Mouse (Mus musculus) stomach, postnatal 0 days (tissue): ENCODE results near the gene Avpi1. TPM values are rescaled to one million over a fixed set of nuclear protein-coding genes. Genes with fewer than 3 reads are reported as not detected.

Source experiments
- ATAC-seq: fragments of 200-750 bp; cut with Nextera tagmentation; 2 replicates; pipeline ENCODE4 v1.8.0; 2017; ENCODE audit not compliant: low FRiP score, low TSS enrichment
- DNase-seq: peaks from one replicate; pipeline ENCODE4 v3.0.0-alpha.2; 2016; ENCODE audit warnings: low spot score
- H3K27ac ChIP-seq: fragments of 300-500 bp; sonication (generic); replicated peaks from 2 replicates; pipeline ENCODE4 v1.5.1; 2014; ENCODE audit warnings: mild to moderate bottlenecking, control low read depth
- H3K27me3 ChIP-seq: fragments of 300-500 bp; sonication (generic); 2 replicates; pipeline ENCODE4 v1.6.1; 2014; ENCODE audit warnings: low read length; ENCODE audit not compliant: control insufficient read depth, insufficient read depth
- H3K36me3 ChIP-seq: fragments of 300-500 bp; sonication (generic); 2 replicates; pipeline ENCODE4 v1.6.1; 2014; ENCODE audit warnings: low read length, mixed read lengths; ENCODE audit not compliant: control insufficient read depth, insufficient read depth
- H3K4me1 ChIP-seq: fragments of 300-500 bp; sonication (generic); replicated peaks from 2 replicates; pipeline ENCODE4 v1.6.1; 2014; ENCODE audit warnings: antibody characterized with exemption; ENCODE audit not compliant: control insufficient read depth, insufficient read depth
- H3K4me2 ChIP-seq: fragments of 300-500 bp; sonication (generic); replicated peaks from 2 replicates; pipeline ENCODE4 v1.6.1; 2014; ENCODE audit warnings: low read depth, mild to moderate bottlenecking, control low read depth, moderate library complexity
- H3K4me3 ChIP-seq: fragments of 300-500 bp; sonication (generic); 2 replicates; pipeline ENCODE4 v1.5.1; 2014; ENCODE audit warnings: low read depth, low read length, control low read depth
- H3K9ac ChIP-seq: fragments of 300-500 bp; sonication (generic); 2 replicates; pipeline ENCODE4 v1.6.1; 2014; ENCODE audit warnings: mild to moderate bottlenecking, low read length, control low read depth, mixed read lengths
- H3K9me3 ChIP-seq: fragments of 300-500 bp; sonication (generic); 2 replicates; pipeline ENCODE4 v1.6.1; 2016; ENCODE audit warnings: low read length; ENCODE audit not compliant: control insufficient read depth
- CTCF ChIP-seq: IDR thresholded peaks from 2 replicates; pipeline ENCODE4 v1.5.1; 2016; ENCODE audit warnings: antibody characterized with exemption, low read depth, mild to moderate bottlenecking, moderate library complexity
- EP300 ChIP-seq: optimal IDR thresholded peaks from 2 replicates; pipeline ENCODE3; 2016; ENCODE audit warnings: antibody characterized with exemption
- WGBS: fragments of 180-500 bp; shearing (Covaris S2); extraction: QIAGEN DNeasy Blood & Tissue Kit; methylation state at CpG from one replicate; pipeline ENCODE4 v1.1.7; 2014; 5-methylcytosine and 5-hydroxymethylcytosine counted together
- polyA plus RNA-seq: library from polyadenylated mRNA; unstranded; fragments of >200 nt; fragmentation: Nextera tagmentation; extraction: Ambion mirVana; gene quantifications from 2 replicates; pipeline ENCODE4 v1.2.1, GENCODE M21; 2015

The Avpi1 gene
- polyA plus RNA-seq, 1 experiment from 2014 or later: 108 TPM

- no peak for ATAC-seq
- H3K27me3 ChIP-seq: no peaks in the 10 kb centered on the region
- H3K4me3 ChIP-seq: no peak overlapping the region
- H3K36me3 ChIP-seq: no peaks in the 10 kb centered on the region
- H3K4me1 ChIP-seq: peaks cover 2% of the 10 kb centered on the region
- TF ChIP-seq CTCF (no peak), EP300 (no peak)
- 53% methylated on average over 9 of the region's 9 CpGs for WGBS
- no peak overlapping the region for H3K4me2 ChIP-seq
- peak; percentile 18 for DNase-seq
- no peak overlapping the region for H3K27ac ChIP-seq
- no peak overlapping the region for H3K9ac ChIP-seq
- no peaks in the 10 kb centered on the region for H3K9me3 ChIP-seq
Measured at GRCm38 (mm10) chr19:42167489-42167888, 38.6 kb upstream of the Avpi1 start.

GRCm38 (mm10) chr19:42166766-42167165 lies 37.9 kb upstream of the Avpi1 start:
- Histone ChIP-seq H3K9ac (no peak overlapping the region), H3K4me2 (no peak overlapping the region), H3K27me3 (no peaks in the 10 kb centered on the region), H3K27ac (no peak overlapping the region), H3K4me3 (no peak overlapping the region), H3K9me3 (no peaks in the 10 kb centered on the region), H3K4me1 (peaks cover under 1% of the 10 kb centered on the region), H3K36me3 (no peaks in the 10 kb centered on the region)
- DNase-seq (no peak), ATAC-seq (no peak)
- TF ChIP-seq EP300: no peak
- no peak for TF ChIP-seq CTCF
- 37% methylated on average over 3 of the region's 3 CpGs for WGBS

- ATAC-seq: no peak
- H3K4me3 ChIP-seq: no peak overlapping the region
Measured at GRCm38 (mm10) chr19:42166130-42166529, 37.3 kb upstream of the Avpi1 start.

GRCm38 (mm10) chr19:42164188-42164587 lies 35.3 kb upstream of the Avpi1 start:
- no peaks in the 10 kb centered on the region for H3K27me3 ChIP-seq
- no peak overlapping the region for H3K9ac ChIP-seq
- no peak overlapping the region for H3K4me2 ChIP-seq
- DNase-seq (no peak), ATAC-seq (no peak)
- no peaks in the 10 kb centered on the region for H3K9me3 ChIP-seq
- no peaks in the 10 kb centered on the region; the same call in none of the 2 replicates for H3K4me1 ChIP-seq
- H3K4me3 ChIP-seq: no peak overlapping the region
- H3K36me3 ChIP-seq: no peaks in the 10 kb centered on the region
- no peak for TF ChIP-seq EP300
- TF ChIP-seq CTCF: no peak
- WGBS: 22% methylated on average over 7 of the region's 7 CpGs
- no peak overlapping the region for H3K27ac ChIP-seq

More at GRCm38 (mm10) chr19:42166130-42166529, 37.3 kb upstream of the Avpi1 start:
- peak; percentile 86 for DNase-seq
- Histone ChIP-seq H3K27ac (no peak overlapping the region), H3K4me1 (no peaks in the 10 kb centered on the region; the same call in none of the 2 replicates), H3K9ac (no peak overlapping the region), H3K4me2 (peak overlapping the region; percentile 47), H3K9me3 (no peaks in the 10 kb centered on the region), H3K27me3 (no peaks in the 10 kb centered on the region), H3K36me3 (no peaks in the 10 kb centered on the region)
- TF ChIP-seq EP300 (no peak), CTCF (peak; percentile 95)
- WGBS: 3% methylated on average over 12 of the region's 12 CpGs

GRCm38 (mm10) chr19:42163764-42164163 lies 34.9 kb upstream of the Avpi1 start, which contains the start of gene Zfyve27:
Gene Zfyve27 (plus strand): TSS chr19:42163951.
- 39% methylated on average over 5 of the region's 5 CpGs for WGBS
- no peaks in the 10 kb centered on the region for H3K27me3 ChIP-seq
- ATAC-seq: no peak
- H3K36me3 ChIP-seq: no peaks in the 10 kb centered on the region
- no peak within 1 kb of the TSS for H3K27ac ChIP-seq
- H3K4me1 ChIP-seq: no peaks in the 10 kb centered on the region; the same call in 1 of the 2 replicates
- H3K4me3 ChIP-seq: no peak within 1 kb of the TSS
- DNase-seq: no peak
- TF ChIP-seq CTCF (no peak), EP300 (no peak)
- H3K4me2 ChIP-seq: no peak within 1 kb of the TSS
- H3K9ac ChIP-seq: no peak within 1 kb of the TSS
- no peaks in the 10 kb centered on the region for H3K9me3 ChIP-seq

GRCm38 (mm10) chr19:42158246-42159017 lies 29.6 kb upstream of the Avpi1 start:
- WGBS: 22% methylated on average over 13 of the region's 13 CpGs
- DNase-seq (no peak), ATAC-seq (no peak)
- no peaks in the 10 kb centered on the region for H3K4me1 ChIP-seq
- no peaks in the 10 kb centered on the region for H3K27me3 ChIP-seq
- H3K36me3 ChIP-seq: no peaks in the 10 kb centered on the region
- H3K9ac ChIP-seq: no peak overlapping the region
- no peaks in the 10 kb centered on the region for H3K9me3 ChIP-seq
- TF ChIP-seq EP300 (no peak), CTCF (peak; percentile 49)
- no peak overlapping the region for H3K4me3 ChIP-seq
- peak overlapping the region; percentile 20; the same call in 1 of the 2 replicates for H3K4me2 ChIP-seq
- no peak overlapping the region for H3K27ac ChIP-seq
